Mouse (Mus musculus): Measurements from ENCODE around the gene Entpd7. TPM values are rescaled to one million over a fixed set of nuclear protein-coding genes. Genes with fewer than 3 reads are reported as not detected.
A peak's percentile ranks its signal among the peaks of the same experiment; 100 is the strongest.

Gene Entpd7
- polyA plus RNA-seq, 1 experiment from 2014 or later = 12.7 TPM

GRCm38 (mm10) chr19:43662176-43662967 is 27.1 kb upstream of the Entpd7 start:
- no peaks in the 10 kb centered on the region for H3K4me1 ChIP-seq
- H3K9ac ChIP-seq = no peak overlapping the region
- 39% methylated on average over 19 of the region's 19 CpGs for WGBS
- peaks cover 24% of the 10 kb centered on the region for H3K36me3 ChIP-seq
- no peaks in the 10 kb centered on the region; the same call in 1 of the 2 replicates for H3K27me3 ChIP-seq
- ATAC-seq (ENCODE audit: borderline replicate concordance, extremely low read depth, low FRiP score, low TSS enrichment) = no peak
- no peak overlapping the region for H3K27ac ChIP-seq
- no peak overlapping the region for H3K4me3 ChIP-seq
- no peaks in the 10 kb centered on the region for H3K9me3 ChIP-seq
- no peak overlapping the region for H3K4me2 ChIP-seq

GRCm38 (mm10) chr19:43663471-43663870 is 26.0 kb upstream of the Entpd7 start:
- H3K4me3 ChIP-seq = no peak overlapping the region
- no peak for ATAC-seq (ENCODE audit: borderline replicate concordance, extremely low read depth, low FRiP score, low TSS enrichment)
- 81% methylated on average over 8 of the region's 8 CpGs for WGBS
- H3K9me3 ChIP-seq = no peaks in the 10 kb centered on the region
- no peak overlapping the region for H3K27ac ChIP-seq
- peaks cover 24% of the 10 kb centered on the region for H3K36me3 ChIP-seq
- H3K27me3 ChIP-seq = no peaks in the 10 kb centered on the region
- no peaks in the 10 kb centered on the region for H3K4me1 ChIP-seq
- no peak overlapping the region for H3K9ac ChIP-seq
- no peak overlapping the region for H3K4me2 ChIP-seq

- H3K4me1 ChIP-seq = no peaks in the 10 kb centered on the region
- peaks cover 24% of the 10 kb centered on the region for H3K36me3 ChIP-seq
- no peak overlapping the region for H3K27ac ChIP-seq
- 53% methylated on average over 12 of the region's 12 CpGs for WGBS
- ATAC-seq (ENCODE audit: borderline replicate concordance, extremely low read depth, low FRiP score, low TSS enrichment) = no peak
- H3K9ac ChIP-seq = no peak overlapping the region
- H3K4me2 ChIP-seq = no peak overlapping the region
- H3K4me3 ChIP-seq = no peak overlapping the region
- no peaks in the 10 kb centered on the region for H3K9me3 ChIP-seq
- H3K27me3 ChIP-seq = no peaks in the 10 kb centered on the region
These were observed 23.9 kb upstream of the Entpd7 start for GRCm38 (mm10) chr19:43665441-43666048.

GRCm38 (mm10) chr19:43666661-43667429 is 22.6 kb upstream of the Entpd7 start:
- no peak overlapping the region for H3K4me3 ChIP-seq
- peaks cover 24% of the 10 kb centered on the region for H3K36me3 ChIP-seq
- H3K27ac ChIP-seq = no peak overlapping the region
- whole genome bisulfite sequencing = 83% methylated on average over 22 of the region's 22 CpGs
- no peaks in the 10 kb centered on the region for H3K9me3 ChIP-seq
- no peaks in the 10 kb centered on the region for H3K27me3 ChIP-seq
- no peak overlapping the region for H3K9ac ChIP-seq
- ATAC-seq (ENCODE audit: borderline replicate concordance, extremely low read depth, low FRiP score, low TSS enrichment) = no peak
- H3K4me2 ChIP-seq = no peak overlapping the region
- H3K4me1 ChIP-seq = no peaks in the 10 kb centered on the region

GRCm38 (mm10) chr19:43667430-43667809 is 22.1 kb upstream of the Entpd7 start:
- Histone ChIP-seq H3K27me3 (no peaks in the 10 kb centered on the region), H3K27ac (no peak overlapping the region), H3K4me3 (no peak overlapping the region), H3K4me2 (no peak overlapping the region), H3K9ac (no peak overlapping the region), H3K9me3 (no peaks in the 10 kb centered on the region), H3K36me3 (peaks cover 24% of the 10 kb centered on the region), H3K4me1 (0 out of 2 replicates have a peak, but pooled peaks cover 2% of the 10 kb centered on the region)
- 65% methylated on average over 4 of the region's 4 CpGs for WGBS
- ATAC-seq (ENCODE audit: borderline replicate concordance, extremely low read depth, low FRiP score, low TSS enrichment) = no peak

GRCm38 (mm10) chr19:43669136-43669759 is 20.2 kb upstream of the Entpd7 start:
- Histone ChIP-seq H3K9ac (no peak overlapping the region), H3K27ac (no peak overlapping the region), H3K36me3 (peaks cover 10% of the 10 kb centered on the region), H3K4me1 (peaks cover 13% of the 10 kb centered on the region), H3K27me3 (no peaks in the 10 kb centered on the region), H3K9me3 (no peaks in the 10 kb centered on the region), H3K4me3 (no peak overlapping the region), H3K4me2 (no peak overlapping the region)
- WGBS = 72% methylated on average over 8 of the region's 8 CpGs
- no peak for ATAC-seq (ENCODE audit: borderline replicate concordance, extremely low read depth, low FRiP score, low TSS enrichment)

GRCm38 (mm10) chr19:43671054-43671453 is 18.4 kb upstream of the Entpd7 start:
- Histone ChIP-seq H3K4me2 (no peak overlapping the region), H3K4me3 (no peak overlapping the region), H3K27me3 (no peaks in the 10 kb centered on the region), H3K9ac (no peak overlapping the region), H3K27ac (no peak overlapping the region), H3K9me3 (no peaks in the 10 kb centered on the region), H3K4me1 (peaks cover 17% of the 10 kb centered on the region), H3K36me3 (peaks cover 5% of the 10 kb centered on the region; the same call in 1 of the 2 replicates)
- no peak for ATAC-seq (ENCODE audit: borderline replicate concordance, extremely low read depth, low FRiP score, low TSS enrichment)
- WGBS = 74% methylated on average over 7 of the region's 7 CpGs

- Histone ChIP-seq H3K9ac (peak overlapping the region; percentile 90), H3K27me3 (no peaks in the 10 kb centered on the region), H3K36me3 (no peaks in the 10 kb centered on the region), H3K4me2 (peak overlapping the region; percentile 80), H3K27ac (peak overlapping the region; percentile 78; the same call in 1 of the 2 replicates), H3K4me1 (peaks cover 23% of the 10 kb centered on the region), H3K4me3 (peak overlapping the region; percentile 93), H3K9me3 (no peaks in the 10 kb centered on the region)
- ATAC-seq (ENCODE audit: borderline replicate concordance, extremely low read depth, low FRiP score, low TSS enrichment) = no peak
- 4% methylated on average over 21 of the region's 21 CpGs for WGBS
These were observed 15.8 kb upstream of the Entpd7 start for GRCm38 (mm10) chr19:43673513-43674315.

- peak overlapping the region; percentile 78 for H3K27ac ChIP-seq
- no peaks in the 10 kb centered on the region for H3K36me3 ChIP-seq
- H3K4me1 ChIP-seq = peaks cover 23% of the 10 kb centered on the region
- no peak; the same call in none of the 2 replicates for ATAC-seq (ENCODE audit: borderline replicate concordance, extremely low read depth, low FRiP score, low TSS enrichment)
- WGBS = 1% methylated on average over 14 of the region's 29 CpGs
- peak overlapping the region; percentile 80 for H3K4me2 ChIP-seq
- no peaks in the 10 kb centered on the region for H3K9me3 ChIP-seq
- H3K27me3 ChIP-seq = no peaks in the 10 kb centered on the region
- H3K9ac ChIP-seq = peak overlapping the region; percentile 90
- H3K4me3 ChIP-seq = peak overlapping the region; percentile 93
These were observed 15.2 kb upstream of the Entpd7 start for GRCm38 (mm10) chr19:43674316-43674689.

- Histone ChIP-seq H3K36me3 (no peaks in the 10 kb centered on the region), H3K4me3 (peak within 1 kb of the TSS; percentile 93), H3K4me1 (peaks cover 23% of the 10 kb centered on the region), H3K4me2 (peak within 1 kb of the TSS; percentile 92), H3K27ac (peak within 1 kb of the TSS; percentile 99), H3K9me3 (no peaks in the 10 kb centered on the region), H3K9ac (peak within 1 kb of the TSS; percentile 90), H3K27me3 (no peaks in the 10 kb centered on the region)
- ATAC-seq (ENCODE audit: borderline replicate concordance, extremely low read depth, low FRiP score, low TSS enrichment) = peak; percentile 97
- WGBS = 0% methylated on average over 74 of the region's 79 CpGs
These were observed 14.5 kb upstream of the Entpd7 start, which contains the start of gene Slc25a28 for GRCm38 (mm10) chr19:43674730-43675524. TSS of gene Slc25a28 (minus strand) at chr19:43674881.
